Mouse (Mus musculus) 416B (cell line): ENCODE data around the gene Cbarp.
"Not testable (repeated sequence)": the region's sequence is repeated elsewhere in the genome, so short reads cannot be mapped to it uniquely, and the experiment has no call there.

Experiments
- DNase-seq: peaks from one replicate; pipeline ENCODE4 v3.0.0; 2011; ENCODE audit warnings: low read depth

Cbarp gene

GRCm38 (mm10) chr10:80170052-80170451 is 29.4 kb upstream of the Cbarp start:
- DNase-seq, result no peak

- no peak for DNase-seq
These were observed 29.0 kb upstream of the Cbarp start for GRCm38 (mm10) chr10:80169651-80170050.

GRCm38 (mm10) chr10:80169070-80169469 is 28.4 kb upstream of the Cbarp start:
- DNase-seq, result no peak

- DNase-seq, result peak; percentile 97
These were observed 27.5 kb upstream of the Cbarp start for GRCm38 (mm10) chr10:80168038-80168661.

GRCm38 (mm10) chr10:80167460-80168037 is 26.9 kb upstream of the Cbarp start:
- DNase-seq, result peak; percentile 99

GRCm38 (mm10) chr10:80166136-80166535 is 25.5 kb upstream of the Cbarp start:
- DNase-seq, result not testable (repeated sequence)

- peak; percentile 82 for DNase-seq
These were observed 24.9 kb upstream of the Cbarp start, which contains the start of gene Cirbp for GRCm38 (mm10) chr10:80165392-80166128. Cirbp (plus strand) TSS chr10:80165985.

- peak; percentile 97 for DNase-seq
These were observed 24.3 kb upstream of the Cbarp start for GRCm38 (mm10) chr10:80164998-80165344.

- no peak for DNase-seq
These were observed 23.7 kb upstream of the Cbarp start for GRCm38 (mm10) chr10:80164161-80164997.

- DNase-seq, result peak; percentile 87
These were observed 23.1 kb upstream of the Cbarp start for GRCm38 (mm10) chr10:80163721-80164120.

- no peak for DNase-seq
These were observed 22.2 kb upstream of the Cbarp start for GRCm38 (mm10) chr10:80162716-80163299.

GRCm38 (mm10) chr10:80162243-80162608 is 21.6 kb upstream of the Cbarp start:
- no peak for DNase-seq

- DNase-seq, result peak; percentile 79
These were observed 21.0 kb upstream of the Cbarp start for GRCm38 (mm10) chr10:80161522-80162242.

GRCm38 (mm10) chr10:80160455-80161371 is 20.1 kb upstream of the Cbarp start:
- peak; percentile 90 for DNase-seq

- peak; percentile 99 for DNase-seq
These were observed 19.2 kb upstream of the Cbarp start for GRCm38 (mm10) chr10:80159561-80160454.

- peak; percentile 56 for DNase-seq
These were observed 18.5 kb upstream of the Cbarp start for GRCm38 (mm10) chr10:80159021-80159560.

- peak; percentile 85 for DNase-seq
These were observed 17.8 kb upstream of the Cbarp start for GRCm38 (mm10) chr10:80158307-80158986.
